Mouse (Mus musculus): Measurements from ENCODE around the gene Tpm4.

- TF ChIP-seq CTCF (IDR thresholded peaks at IDR 0.05; ENCODE audit: low read depth) (no peak), EP300 (IDR thresholded peaks at IDR 0.05; ENCODE audit: low read depth) (no peak)
Observed at GRCm38 (mm10) chr8:72197997-72198396, 63.2 kb downstream of the Tpm4 start.

All from liver, postnatal 0 days (tissue).